Mouse (Mus musculus): ENCODE data around the gene Ccnd1.

DNA sequence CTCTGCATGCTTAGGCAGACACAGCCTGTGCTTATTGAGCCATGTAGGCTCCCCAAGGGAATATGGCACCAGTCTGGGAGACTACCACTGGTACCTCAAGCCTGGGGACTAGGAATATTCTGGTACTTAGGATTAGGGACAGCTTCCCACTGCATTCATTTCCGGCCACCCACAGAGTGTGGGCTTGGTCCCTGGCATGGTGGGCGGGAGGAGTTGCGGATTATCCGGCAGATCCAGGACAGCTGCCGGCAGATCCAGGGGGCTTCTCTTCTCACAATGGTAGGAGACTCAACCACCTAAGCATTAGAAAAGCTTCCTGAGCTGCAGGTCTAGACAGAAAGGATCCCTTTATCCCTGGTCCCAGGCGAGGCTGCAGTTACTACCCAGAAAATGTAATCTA lies 41.2 kb downstream of the Ccnd1 start:
- TF ChIP-seq TAL1 (IDR thresholded peaks at IDR 0.05; ENCODE audit: low read length) (no peak), GATA1 (IDR thresholded peaks at IDR 0.05; ENCODE audit: low read length) (no peak)

All from erythroblast, embryonic 14.5 days (primary cell).